Mouse (Mus musculus): ENCODE data around the gene Bora. TPM values are rescaled to one million over a fixed set of nuclear protein-coding genes. Genes with fewer than 3 reads are reported as not detected.

Bora gene
- 10.0 TPM for polyA plus RNA-seq (2015; fragmentation: Illumina TruSeq; extraction: RNeasy Lipid Tissue Mini Kit (QIAGEN cat#74804); ENCODE audit: insufficient read depth, low replicate concordance)

DNA sequence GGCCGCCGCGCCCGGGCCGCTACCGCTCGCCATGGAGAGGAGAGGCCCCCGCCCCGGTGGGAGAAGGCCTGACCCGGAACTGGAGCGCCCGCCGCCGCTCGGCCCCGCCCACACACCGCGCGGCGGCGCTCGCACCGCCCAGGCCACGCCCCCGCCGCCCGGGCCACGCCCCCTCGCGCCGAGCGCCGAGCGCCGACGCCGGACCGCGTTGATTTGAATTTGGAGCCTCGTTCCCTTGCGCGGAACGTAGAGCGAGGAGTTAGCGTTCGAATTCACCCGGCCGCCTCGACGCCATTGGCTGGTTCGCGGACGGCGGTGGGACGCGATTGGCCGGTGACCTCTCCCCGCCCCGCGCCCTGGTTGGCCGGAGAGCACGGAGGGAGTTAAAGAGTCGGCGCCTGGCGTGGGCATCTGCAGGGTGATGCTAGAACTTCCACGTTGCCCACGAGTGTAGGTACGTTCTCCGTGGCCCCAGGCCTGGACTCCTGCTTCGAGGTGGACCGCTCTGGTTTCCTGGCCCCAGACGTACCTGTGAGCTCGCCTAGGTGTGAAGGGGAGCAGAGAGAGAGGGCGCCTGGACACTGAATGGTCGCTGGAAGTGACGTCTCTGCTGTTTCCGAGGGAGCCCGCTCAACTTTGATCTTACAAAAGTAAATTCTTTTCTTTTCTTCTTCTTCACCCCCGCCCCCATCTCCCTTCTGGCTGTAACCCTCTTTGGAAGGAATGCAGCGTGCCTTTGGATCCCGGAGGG lies at the start of gene Bora, which contains the start of gene Mzt1:
Gene Bora (plus strand): TSS at position 192 of the 751 bp plus-strand sequence.
Gene Mzt1 (minus strand): TSS at position 104 of the 751 bp plus-strand sequence.

GRCm38 (mm10) chr14:99099267-99099966 lies 53.4 kb downstream of the Bora start, which contains the start of the genes Pibf1 and Dis3:
Gene Pibf1 (plus strand): TSS chr14:99099424.
Gene Dis3 (minus strand): TSS chr14:99099770.

Other genes with a start within 250 kb of the Bora start
- 16.1 TPM for gene Rpl36a-ps1, start 51.9 kb upstream of the Bora start, polyA plus RNA-seq (2015; fragmentation: Illumina TruSeq; extraction: RNeasy Lipid Tissue Mini Kit (QIAGEN cat#74804); ENCODE audit: insufficient read depth, low replicate concordance)
- gene Mzt1, start 88 bp upstream of the Bora start, polyA plus RNA-seq (2015; fragmentation: Illumina TruSeq; extraction: RNeasy Lipid Tissue Mini Kit (QIAGEN cat#74804); ENCODE audit: insufficient read depth, low replicate concordance) = 63.5 TPM
- 15.1 TPM for gene Pibf1, start 53.2 kb downstream of the Bora start, polyA plus RNA-seq (2015; fragmentation: Illumina TruSeq; extraction: RNeasy Lipid Tissue Mini Kit (QIAGEN cat#74804); ENCODE audit: insufficient read depth, low replicate concordance)
- 44.4 TPM for gene Dis3, start 53.5 kb downstream of the Bora start, polyA plus RNA-seq (2015; fragmentation: Illumina TruSeq; extraction: RNeasy Lipid Tissue Mini Kit (QIAGEN cat#74804); ENCODE audit: insufficient read depth, low replicate concordance)

Measured in spleen, adult 10 weeks (tissue).